Mouse (Mus musculus): ENCODE measurements around the gene Opn3.

- no peak for TF ChIP-seq CTCF (IDR thresholded peaks at IDR 0.05; ENCODE audit: low read depth)
- TF ChIP-seq EP300 (IDR thresholded peaks at IDR 0.05; ENCODE audit: low read depth): no peak
Measured at GRCm38 (mm10) chr1:175692997-175693361, 403 bp upstream of the Opn3 start.
